Mouse (Mus musculus) liver, adult 2 months (tissue): ENCODE data around the gene Elof1.
A peak's percentile ranks its signal among the peaks of the same experiment; 100 is the strongest.

Experiments
- CTCF ChIP-seq: fragments of 200-500 bp; IDR thresholded peaks from 2 replicates; pipeline ENCODE4 v1.5.1; 2011; ENCODE audit warnings: low read depth, low read length, control low read depth
- POLR2A ChIP-seq: fragments of 200-500 bp; IDR thresholded peaks from 2 replicates; pipeline ENCODE4 v1.6.1; 2011; ENCODE audit warnings: low read length, control low read depth; ENCODE audit not compliant: insufficient read depth; ENCODE audit errors: extremely low read depth

DNA sequence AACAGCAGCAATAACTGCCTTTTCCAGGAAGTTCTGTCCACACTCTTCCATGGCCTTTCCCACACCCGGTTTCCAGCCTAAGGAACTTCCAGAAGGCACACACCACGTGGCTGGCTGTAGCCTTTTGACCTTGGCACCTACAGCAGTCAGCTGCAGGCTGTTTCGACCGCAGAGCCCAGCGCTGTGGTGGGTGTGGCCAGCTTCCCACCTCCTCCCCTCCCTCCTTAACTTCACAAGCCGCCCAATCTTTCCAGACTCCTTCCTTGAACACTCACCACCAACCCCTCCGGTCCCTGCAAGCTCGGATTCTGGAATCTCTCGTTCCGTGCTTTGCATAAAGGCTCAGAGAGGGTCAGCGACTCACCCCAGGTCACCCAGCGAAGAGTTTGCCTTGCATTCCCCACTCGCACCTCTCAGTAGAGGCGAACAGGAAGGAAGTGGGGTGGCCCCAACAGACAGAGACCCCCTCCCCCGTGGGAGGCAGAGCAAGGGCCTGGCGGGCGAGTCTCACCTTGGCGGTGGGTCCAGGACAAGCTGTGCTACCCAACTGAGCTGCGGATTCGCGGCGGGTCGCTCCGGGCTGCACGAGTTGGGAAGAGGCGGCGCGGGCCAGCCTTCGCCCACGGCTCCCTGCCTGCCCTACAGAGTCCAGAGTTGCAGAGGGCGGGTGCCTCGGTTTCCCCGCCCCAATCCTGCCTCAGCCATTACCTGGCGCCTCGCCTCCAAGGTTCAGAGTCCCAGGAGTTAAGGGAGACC lies 14.4 kb upstream of the Elof1 start:
- TF ChIP-seq CTCF, result no peak
- 0 out of 2 replicates have a peak, but pooled peaks have one; percentile 49 for TF ChIP-seq POLR2A
